9 mouse cellular contexts compared by ENCODE assay signal in the genomic region with DNA sequence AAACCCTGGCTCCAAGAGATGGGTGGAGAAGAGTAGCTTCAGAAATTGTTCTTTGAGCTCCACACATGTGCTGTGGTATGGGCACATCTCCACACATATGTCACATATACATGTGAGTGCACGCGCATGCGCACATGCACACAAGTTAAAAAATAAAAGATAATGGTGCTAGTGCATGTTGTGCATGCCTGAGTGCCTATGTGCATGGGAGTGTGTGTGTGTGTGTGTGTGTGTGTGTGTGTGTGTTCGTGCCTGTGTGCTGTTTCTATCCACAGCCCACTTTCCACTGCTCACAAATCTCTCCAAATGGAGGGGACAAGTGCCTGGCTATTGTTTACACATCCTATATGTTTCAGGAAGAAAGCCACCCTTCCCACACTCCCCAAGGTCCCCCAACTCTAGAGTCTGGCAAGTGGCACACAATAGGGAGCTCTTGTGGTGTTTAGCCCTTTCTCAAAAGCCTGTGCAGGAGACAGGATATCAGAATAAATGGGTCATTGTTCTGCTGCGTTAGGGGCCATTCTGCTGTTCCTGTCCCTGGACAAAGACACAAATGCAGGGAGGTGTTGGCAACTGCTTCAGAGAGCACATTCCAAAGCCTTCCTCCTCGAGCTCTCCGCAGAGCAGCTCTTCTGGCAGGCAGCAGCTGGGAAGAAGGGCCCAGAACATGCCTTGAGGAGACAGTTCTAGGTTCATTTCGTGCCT. TPM values are rescaled to one million over a fixed set of nuclear protein-coding genes. Genes with fewer than 3 reads are reported as not detected.
DNase-seq lines count a peak whose midpoint lies in the region; ATAC-seq lines count a peak whose summit lies in the region.
"Had no signal": no experiment of that assay in that cellular context is flagged by ENCODE, and none has a peak within 500 bp of the region (broad histone marks: within the 10 kb centered on the region; RNA-seq: fewer than 3 reads in every experiment).

No protein-coding gene starts in this region.

- no peaks in the 10 kb centered on the region for H3K36me3 ChIP-seq in embryonic facial prominence, embryonic 11.5 days (replicated peaks; ENCODE audit: control insufficient read depth, insufficient read depth, low read depth, low read length)
- no peaks in the 10 kb centered on the region for H3K36me3 ChIP-seq in intestine, embryonic 16.5 days (ENCODE audit: control insufficient read depth, insufficient read depth, low read length)

- no peak overlapping the region for H3K9ac ChIP-seq in embryonic facial prominence, embryonic 11.5 days (replicated peaks; ENCODE audit: low read length)
- H3K9ac ChIP-seq in intestine, embryonic 16.5 days (ENCODE audit: low read depth, low read length) = no peak overlapping the region

- no peaks in the 10 kb centered on the region for H3K27me3 ChIP-seq in embryonic facial prominence, embryonic 11.5 days (ENCODE audit: control insufficient read depth, insufficient read depth, low read length)
- H3K27me3 ChIP-seq in intestine, embryonic 16.5 days (replicated peaks; ENCODE audit: control insufficient read depth, insufficient read depth, low read length) = no peaks in the 10 kb centered on the region

- 0 out of 2 replicates have a peak, but pooled peaks have one; percentile 39 for ATAC-seq in embryonic facial prominence, embryonic 11.5 days (replicated peaks; ENCODE audit: insufficient number of reproducible peaks, low FRiP score, low TSS enrichment, low read depth)
- ATAC-seq in intestine, embryonic 16.5 days = peak; percentile 61
- ATAC-seq in monocyte, adult 5-6 weeks (replicated peaks; ENCODE audit: insufficient number of reproducible peaks, low FRiP score, low TSS enrichment, poor library complexity, severe bottlenecking) = no peak

- H3K4me1 ChIP-seq in embryonic facial prominence, embryonic 11.5 days (ENCODE audit: control insufficient read depth, insufficient read depth, low read length) = no peaks in the 10 kb centered on the region
- H3K4me1 ChIP-seq in intestine, embryonic 16.5 days (ENCODE audit: control insufficient read depth, insufficient read depth, low read length) = peaks cover 4% of the 10 kb centered on the region; the same call in 1 of the 2 replicates

- H3K9me3 ChIP-seq in embryonic facial prominence, embryonic 11.5 days (replicated peaks; ENCODE audit: control insufficient read depth, low read length) = no peaks in the 10 kb centered on the region
- no peaks in the 10 kb centered on the region for H3K9me3 ChIP-seq in intestine, embryonic 16.5 days (ENCODE audit: control insufficient read depth, low read length)

- DNase-seq in kidney, adult 11 months = peak; percentile 28
- no peak for DNase-seq in kidney, adult 18-20 months
- no peak for DNase-seq in embryonic facial prominence, embryonic 11.5 days (ENCODE audit: low spot score)
- DNase-seq in mesoderm, embryonic 11.5 days (ENCODE audit: low read depth, low spot score) = peak; percentile 37
- DNase-seq in ovary, postnatal 10 days (ENCODE audit: low spot score) = no peak
- DNase-seq in natural killer cell, adult 2 months (ENCODE audit: low spot score in 2 of 2) = no peak
- DNase-seq: cerebellum, postnatal 25 days had no signal

- WGBS in embryonic facial prominence, embryonic 11.5 days = 51% methylated on average over 8 of the region's 8 CpGs
- 62% methylated on average over 8 of the region's 8 CpGs for WGBS in intestine, embryonic 16.5 days

- no peak overlapping the region for H3K27ac ChIP-seq in embryonic facial prominence, embryonic 11.5 days (replicated peaks; ENCODE audit: low read depth, low read length)
- H3K27ac ChIP-seq in intestine, embryonic 16.5 days (ENCODE audit: low read length) = peak overlapping the region; percentile 46

- H3K4me3 ChIP-seq in embryonic facial prominence, embryonic 11.5 days (ENCODE audit: low read depth, low read length) = no peak overlapping the region
- H3K4me3 ChIP-seq in intestine, embryonic 16.5 days (ENCODE audit: low read length) = no peak overlapping the region

- no peak overlapping the region for H3K4me2 ChIP-seq in embryonic facial prominence, embryonic 11.5 days (ENCODE audit: low read depth, low read length)
- no peak overlapping the region for H3K4me2 ChIP-seq in intestine, embryonic 16.5 days (ENCODE audit: low read depth, low read length)

RNA-seq across cellular contexts. Expression of a gene that starts 37.9 kb away (rescaled TPM):
- 11.5 and 12.8 TPM in 2 replicates for polyA plus RNA-seq in embryonic facial prominence, embryonic 11.5 days (2014; fragmentation: Nextera tagmentation; extraction: Ambion mirVana)
- 23.6 and 26.9 TPM in 2 replicates for polyA plus RNA-seq in intestine, embryonic 16.5 days (2015; fragmentation: Nextera tagmentation; extraction: Ambion mirVana)
- total RNA-seq in monocyte, adult 5-6 weeks (2017) = 87.0 to 88.7 TPM (median 88.0 TPM) in 3 replicates

Comparison
In these comparisons a context has a peak if more than half of its experiments do, and no peak if none do; other contexts are left out.
1. DNase-seq: peak in kidney, adult 11 months (single experiment) and mesoderm, embryonic 11.5 days (single experiment); none in kidney, adult 18-20 months (single experiment), embryonic facial prominence, embryonic 11.5 days (single experiment), ovary, postnatal 10 days (single experiment) and natural killer cell, adult 2 months (0 of 2).